Mouse (Mus musculus) neutrophil, adult 59 days (primary cell): Measurements from ENCODE around the gene Prss50. TPM values are rescaled to one million over a fixed set of nuclear protein-coding genes. Genes with fewer than 3 reads are reported as not detected.

Experiments used
- total RNA-seq, 2 experiments: library from RNA; stranded (reverse); gene quantifications; 1 replicate in 1 of 2; 2 replicates in 1 of 2; pipeline ENCODE4 v1.2.4; 2023

The Prss50 gene
- 1 to 10 TPM in 1 of 2 experiments, not detected in 1; 2.2 TPM for total RNA-seq

DNA sequence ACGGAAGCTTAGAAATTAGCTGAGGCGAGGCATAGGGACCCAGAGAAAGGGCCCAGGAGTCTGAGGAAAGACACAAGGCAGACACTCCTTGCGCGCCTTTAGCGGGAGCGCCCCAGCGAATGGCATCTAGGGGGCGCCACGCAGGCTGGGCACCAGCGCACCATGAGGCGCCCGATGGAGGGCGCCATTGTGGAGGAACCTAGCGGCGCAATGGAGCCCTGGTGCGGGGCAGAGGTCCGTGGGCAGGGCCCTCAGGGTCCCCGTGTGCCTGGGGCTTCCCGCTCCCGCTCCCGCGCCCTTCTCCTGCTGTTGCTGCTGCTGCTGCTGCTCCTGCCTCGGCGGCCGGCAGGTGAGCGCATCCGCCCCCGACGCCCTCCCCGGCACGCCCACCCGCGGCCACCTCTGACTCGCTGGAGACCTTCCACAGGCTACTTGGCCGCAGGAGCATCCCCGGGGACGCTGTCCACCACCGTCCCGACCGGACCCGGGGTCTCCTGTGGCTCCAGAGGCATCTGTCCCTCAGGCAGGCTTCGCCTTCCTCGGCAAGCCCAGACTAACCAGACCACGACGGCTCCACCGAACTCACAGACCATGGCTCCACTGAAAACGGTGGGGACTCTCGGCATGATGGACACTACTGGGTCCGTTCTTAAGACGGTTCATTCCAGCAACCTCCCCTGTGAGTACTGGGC lies at the start of gene Prss50:
Gene Prss50 (plus strand): TSS at position 187 of the 692 bp plus-strand sequence.

GRCm38 (mm10) chr9:110813789-110814188 lies 44.0 kb upstream of the Prss50 start, which contains the start of gene Prss44:
TSS of gene Prss44 (plus strand) at chr9:110813994.

GRCm38 (mm10) chr9:110826390-110826789 lies 31.4 kb upstream of the Prss50 start, which contains the start of gene Prss43:
TSS of gene Prss43 (plus strand) at chr9:110826690.

GRCm38 (mm10) chr9:110834411-110834810 lies 23.4 kb upstream of the Prss50 start, which contains the start of gene Prss45:
TSS of gene Prss45 (plus strand) at chr9:110834588.

GRCm38 (mm10) chr9:110844206-110844605 lies 13.6 kb upstream of the Prss50 start, which contains the start of gene Prss46:
TSS of gene Prss46 (plus strand) at chr9:110844506.

DNA sequence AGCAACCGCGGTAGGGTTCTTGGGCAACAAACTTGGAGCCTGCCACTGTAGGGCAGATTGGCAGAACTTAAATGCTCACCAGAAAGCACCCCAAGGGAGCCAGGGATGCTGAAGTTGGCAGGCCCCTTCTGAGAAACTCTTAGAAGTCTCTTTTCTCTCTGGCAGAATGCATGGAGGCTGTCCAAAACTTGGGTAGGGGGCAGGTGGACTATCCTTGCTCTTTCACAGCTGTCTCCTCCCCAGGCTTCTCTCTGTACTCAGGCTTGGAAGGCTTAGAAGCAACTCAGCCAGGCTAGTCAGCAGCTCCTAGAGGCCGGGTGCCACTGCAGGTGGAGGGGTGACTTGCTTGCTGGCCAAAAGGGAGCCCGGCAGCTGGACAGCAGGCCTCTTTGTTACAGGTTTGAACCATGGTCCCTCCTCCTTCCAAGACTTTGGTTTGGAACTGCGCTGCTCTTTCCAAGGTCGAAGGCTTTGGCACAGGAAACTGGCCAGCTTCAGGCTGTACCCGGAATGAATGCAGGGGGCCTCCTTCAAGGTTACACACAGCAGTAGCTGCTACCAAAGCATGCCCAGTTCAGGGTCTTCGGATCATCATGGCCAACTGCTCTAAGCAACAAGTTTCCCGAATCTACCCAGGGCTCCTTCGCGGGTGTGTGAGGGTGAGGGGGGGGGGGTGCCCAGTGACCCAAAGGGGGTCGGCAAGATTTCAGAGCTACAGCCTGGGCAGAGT lies 21.6 kb downstream of the Prss50 start, which contains the start of gene Als2cl:
Gene Als2cl (plus strand): TSS at position 680 of the 730 bp plus-strand sequence.

DNA sequence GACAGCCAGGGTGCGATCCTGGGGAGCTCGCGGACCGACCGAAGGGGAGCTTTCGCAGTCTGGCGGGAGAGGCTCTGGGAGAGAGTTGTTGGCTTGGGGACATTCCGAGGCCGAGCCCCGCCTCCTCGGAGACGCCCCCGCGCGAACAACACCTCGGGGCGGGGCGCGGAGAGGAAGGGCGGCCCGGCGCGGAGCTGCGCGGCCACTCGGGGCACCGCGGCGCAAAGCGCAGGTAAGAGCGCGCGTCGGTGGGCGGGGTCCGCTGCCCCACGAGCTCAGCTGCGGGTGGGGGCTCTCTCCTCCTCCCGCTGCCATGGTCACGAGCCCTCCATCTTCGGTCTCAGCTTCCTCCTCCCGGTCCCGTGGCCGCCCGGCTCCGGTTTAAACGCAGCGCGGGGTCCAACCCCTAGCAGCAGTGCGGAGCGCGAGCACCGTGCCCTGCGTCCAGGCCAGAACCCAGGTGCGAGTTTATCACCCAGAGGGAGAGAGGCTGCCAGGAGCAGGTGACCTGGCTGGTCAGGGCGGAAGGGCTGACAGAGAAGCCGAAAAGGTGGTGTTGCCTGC lies 22.3 kb downstream of the Prss50 start, which contains the start of gene Tmie:
Gene Tmie (minus strand): TSS at position 116 of the 564 bp plus-strand sequence.

Other genes starting within 250 kb of the Prss50 start
- 10 to 100 TPM in 1 of 2 experiments, 1 to 10 TPM in 1; 9.9 to 13.9 TPM for gene Nradd, start 233.5 kb upstream of the Prss50 start, total RNA-seq
- 100 to 1,000 TPM; 290 to 330 TPM for gene Nbeal2, start 203.8 kb upstream of the Prss50 start, total RNA-seq
- gene Ccdc12, start 201.5 kb upstream of the Prss50 start, total RNA-seq = 100 to 1,000 TPM; 147 TPM
- gene Myl3, start 116.1 kb upstream of the Prss50 start, total RNA-seq = not detected
- under 1 TPM; 0.44 to 0.56 TPM for gene Pth1r, start 110.8 kb upstream of the Prss50 start, total RNA-seq
- gene Prss42, start 59.8 kb upstream of the Prss50 start, total RNA-seq = not detected
- gene Prss44, start 44.0 kb upstream of the Prss50 start, total RNA-seq = not detected
- not detected for gene Prss43, start 31.3 kb upstream of the Prss50 start, total RNA-seq
- not detected for gene Prss45, start 23.4 kb upstream of the Prss50 start, total RNA-seq
- gene Prss46, start 13.5 kb upstream of the Prss50 start, total RNA-seq = not detected
- 1 to 10 TPM in 1 of 2 experiments, under 1 TPM in 1; 0.60 to 2.2 TPM for gene Als2cl, start 21.9 kb downstream of the Prss50 start, total RNA-seq
- not detected for gene Tmie, start 22.1 kb downstream of the Prss50 start, total RNA-seq
- gene Fam240a, start 58.9 kb downstream of the Prss50 start, total RNA-seq = not detected
- gene Tdgf1, start 88.2 kb downstream of the Prss50 start, total RNA-seq = not detected
- not detected for gene Lrrc2, start 93.6 kb downstream of the Prss50 start, total RNA-seq
- gene Rtp3, start 132.6 kb downstream of the Prss50 start, total RNA-seq = not detected
- over 10,000 TPM in 1 of 2 experiments, 1,000 to 10,000 TPM in 1; 9,814 to 12,462 TPM for gene Ltf, start 161.3 kb downstream of the Prss50 start, total RNA-seq
- gene Ccrl2, start 199.6 kb downstream of the Prss50 start, total RNA-seq = 100 to 1,000 TPM; 102 to 151 TPM